Mouse (Mus musculus) kidney, adult 2 months (tissue): ENCODE measurements around the gene Fbp1.

Experiments used
- CTCF ChIP-seq: fragments of 200-500 bp; conservative IDR thresholded peaks from 2 replicates; pipeline ENCODE4 v1.5.1; 2011; ENCODE audit warnings: low read depth, mild to moderate bottlenecking, control low read depth, low read length, moderate library complexity, mixed read lengths; ENCODE audit not compliant: insufficient read depth, insufficient read length
- POLR2A ChIP-seq: fragments of 200-500 bp; IDR thresholded peaks from one replicate; pipeline ENCODE4 v1.6.1; 2011; ENCODE audit warnings: low read depth, low read length, control low read depth

DNA sequence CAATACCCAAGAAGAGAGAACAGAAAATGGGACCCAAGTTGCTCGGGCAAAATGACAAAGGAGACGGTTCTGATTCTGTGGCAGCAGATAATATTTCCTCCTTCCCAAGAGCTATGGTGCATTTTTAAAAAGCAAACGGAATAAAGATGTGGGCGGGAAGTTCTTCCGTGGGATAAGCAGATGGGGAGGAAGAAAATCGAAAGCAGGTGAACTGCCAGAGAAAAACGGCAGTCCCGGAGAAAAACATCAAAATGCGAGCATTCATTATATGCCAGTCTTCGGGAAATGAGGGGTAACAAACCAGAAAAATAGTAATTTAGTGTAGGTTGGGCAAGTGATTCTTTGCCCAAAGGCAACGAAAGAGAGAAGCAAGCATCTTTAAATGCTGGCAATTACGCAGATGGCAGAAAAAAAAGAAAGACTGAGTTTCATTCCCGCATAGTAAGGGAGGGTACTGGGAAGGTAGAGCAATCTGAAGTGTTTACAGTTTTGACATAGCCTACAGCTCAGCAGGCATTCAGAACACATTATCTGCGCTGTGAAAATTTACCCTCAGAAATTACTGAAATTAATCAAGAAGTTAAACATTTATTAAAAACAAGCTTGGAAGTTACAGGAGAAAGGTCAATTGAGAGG, 19.6 kb upstream of the Fbp1 start:
- TF ChIP-seq CTCF (no peak), POLR2A (no peak)
